Mouse (Mus musculus) embryo, embryonic 10.5 days (tissue): Measurements from ENCODE around the gene Sema5b.

Experiments used
- DNase-seq: peaks from one replicate; pipeline ENCODE4 v3.0.0-alpha.2; 2015; ENCODE audit warnings: low spot score

Sema5b gene

GRCm38 (mm10) chr16:35630470-35631183 lies 89.7 kb downstream of the Sema5b start:
- DNase-seq: no peak

GRCm38 (mm10) chr16:35633058-35633457 lies 92.1 kb downstream of the Sema5b start:
- DNase-seq: no peak

GRCm38 (mm10) chr16:35634971-35635370 lies 94.0 kb downstream of the Sema5b start:
- no peak for DNase-seq

GRCm38 (mm10) chr16:35639505-35639904 lies 98.6 kb downstream of the Sema5b start:
- no peak for DNase-seq

GRCm38 (mm10) chr16:35648862-35649261 lies 107.9 kb downstream of the Sema5b start:
- no peak for DNase-seq

- DNase-seq: no peak
Observed at GRCm38 (mm10) chr16:35652206-35652605, 111.3 kb downstream of the Sema5b start.

- no peak for DNase-seq
Observed at GRCm38 (mm10) chr16:35652706-35653105, 111.8 kb downstream of the Sema5b start.

GRCm38 (mm10) chr16:35653951-35654350 lies 113.0 kb downstream of the Sema5b start:
- DNase-seq: no peak

- DNase-seq: peak; percentile 10
Observed at GRCm38 (mm10) chr16:35660222-35660621, 119.3 kb downstream of the Sema5b start.

GRCm38 (mm10) chr16:35663831-35664414 lies 123.0 kb downstream of the Sema5b start:
- no peak for DNase-seq

GRCm38 (mm10) chr16:35664847-35665246 lies 123.9 kb downstream of the Sema5b start:
- DNase-seq: no peak

GRCm38 (mm10) chr16:35677511-35678113 lies 136.7 kb downstream of the Sema5b start:
- DNase-seq: no peak

- DNase-seq: peak; percentile 18
Observed at GRCm38 (mm10) chr16:35678476-35678875, 137.5 kb downstream of the Sema5b start.

- peak; percentile 55 for DNase-seq
Observed at GRCm38 (mm10) chr16:35681327-35682108, 140.6 kb downstream of the Sema5b start.

GRCm38 (mm10) chr16:35685027-35685426 lies 144.1 kb downstream of the Sema5b start:
- no peak for DNase-seq

- no peak for DNase-seq
Observed at GRCm38 (mm10) chr16:35686491-35686890, 145.5 kb downstream of the Sema5b start.

- no peak for DNase-seq
Observed at GRCm38 (mm10) chr16:35691606-35692005, 150.7 kb downstream of the Sema5b start.

GRCm38 (mm10) chr16:35694250-35694846 lies 153.4 kb downstream of the Sema5b start:
- no peak for DNase-seq

- no peak for DNase-seq
Observed at GRCm38 (mm10) chr16:35696103-35696502, 155.2 kb downstream of the Sema5b start.

GRCm38 (mm10) chr16:35701823-35702222 lies 160.9 kb downstream of the Sema5b start:
- no peak for DNase-seq

- no peak for DNase-seq
Observed at GRCm38 (mm10) chr16:35703763-35704679, 163.1 kb downstream of the Sema5b start.
